Mouse (Mus musculus) liver, adult 2 months (tissue): ENCODE measurements around the gene Serpinb9.

Experiments used
- CTCF ChIP-seq: fragments of 200-500 bp; IDR thresholded peaks from 2 replicates; pipeline ENCODE4 v1.5.1; 2011; ENCODE audit warnings: low read depth, low read length, control low read depth
- POLR2A ChIP-seq: fragments of 200-500 bp; IDR thresholded peaks from 2 replicates; pipeline ENCODE4 v1.6.1; 2011; ENCODE audit warnings: low read length, control low read depth; ENCODE audit not compliant: insufficient read depth; ENCODE audit errors: extremely low read depth

DNA sequence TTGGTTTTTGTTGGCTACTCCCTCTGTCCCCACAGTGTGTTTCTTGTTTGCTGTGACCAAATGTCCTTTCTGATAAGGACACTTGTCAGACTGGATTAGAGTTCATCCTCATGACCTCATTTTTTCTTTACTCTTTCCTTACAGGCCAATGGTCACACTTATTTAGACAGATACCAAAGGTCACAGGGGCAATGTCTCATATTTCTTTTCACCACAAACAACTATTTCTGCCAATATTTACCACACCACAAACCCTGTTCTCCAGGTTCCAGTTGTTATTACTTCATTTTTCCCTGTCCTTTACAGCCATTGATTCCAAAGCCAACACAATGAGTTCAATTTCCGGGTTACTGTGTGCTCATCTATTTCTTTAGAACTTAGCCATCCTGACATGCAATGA lies 33.4 kb upstream of the Serpinb9 start:
- no peak for TF ChIP-seq CTCF
- TF ChIP-seq POLR2A = no peak
